Mouse (Mus musculus): Measurements from ENCODE around the gene Map3k3.
"Not testable (repeated sequence)": the region's sequence is repeated elsewhere in the genome, so short reads cannot be mapped to it uniquely, and the experiment has no call there.

The Map3k3 gene

GRCm38 (mm10) chr11:106073774-106074173, 10.6 kb upstream of the Map3k3 start:
- no peak for DNase-seq (ENCODE audit: extremely low spot score, low read depth, low spot score)

GRCm38 (mm10) chr11:106076321-106076720, 8.1 kb upstream of the Map3k3 start:
- no peak for DNase-seq (ENCODE audit: extremely low spot score, low read depth, low spot score)

- DNase-seq (ENCODE audit: extremely low spot score, low read depth, low spot score), result no peak
Measured at GRCm38 (mm10) chr11:106084911-106085561, 623 bp downstream of the Map3k3 start.

GRCm38 (mm10) chr11:106098223-106098622, 13.8 kb downstream of the Map3k3 start:
- DNase-seq (ENCODE audit: extremely low spot score, low read depth, low spot score), result no peak

- no peak for DNase-seq (ENCODE audit: extremely low spot score, low read depth, low spot score)
Measured at GRCm38 (mm10) chr11:106102866-106103265, 18.5 kb downstream of the Map3k3 start.

GRCm38 (mm10) chr11:106106047-106106587, 21.7 kb downstream of the Map3k3 start:
- DNase-seq (ENCODE audit: extremely low spot score, low read depth, low spot score), result no peak

GRCm38 (mm10) chr11:106111688-106112087, 27.3 kb downstream of the Map3k3 start:
- no peak for DNase-seq (ENCODE audit: extremely low spot score, low read depth, low spot score)

GRCm38 (mm10) chr11:106122221-106122620, 37.8 kb downstream of the Map3k3 start:
- no peak for DNase-seq (ENCODE audit: extremely low spot score, low read depth, low spot score)

GRCm38 (mm10) chr11:106122736-106123135, 38.3 kb downstream of the Map3k3 start:
- no peak for DNase-seq (ENCODE audit: extremely low spot score, low read depth, low spot score)

GRCm38 (mm10) chr11:106124784-106125183, 40.4 kb downstream of the Map3k3 start:
- no peak for DNase-seq (ENCODE audit: extremely low spot score, low read depth, low spot score)

- DNase-seq (ENCODE audit: extremely low spot score, low read depth, low spot score), result no peak
Measured at GRCm38 (mm10) chr11:106125827-106126226, 41.4 kb downstream of the Map3k3 start.

- DNase-seq (ENCODE audit: extremely low spot score, low read depth, low spot score), result not testable (repeated sequence)
Measured at GRCm38 (mm10) chr11:106126727-106127373, 42.4 kb downstream of the Map3k3 start.

GRCm38 (mm10) chr11:106129477-106129876, 45.1 kb downstream of the Map3k3 start:
- DNase-seq (ENCODE audit: extremely low spot score, low read depth, low spot score), result no peak

GRCm38 (mm10) chr11:106132516-106132915, 48.1 kb downstream of the Map3k3 start:
- no peak for DNase-seq (ENCODE audit: extremely low spot score, low read depth, low spot score)

- DNase-seq (ENCODE audit: extremely low spot score, low read depth, low spot score), result no peak
Measured at GRCm38 (mm10) chr11:106134580-106135528, 50.4 kb downstream of the Map3k3 start.

- no peak for DNase-seq (ENCODE audit: extremely low spot score, low read depth, low spot score)
Measured at GRCm38 (mm10) chr11:106151219-106151618, 66.8 kb downstream of the Map3k3 start.

- no peak for DNase-seq (ENCODE audit: extremely low spot score, low read depth, low spot score)
Measured at GRCm38 (mm10) chr11:106152132-106152531, 67.7 kb downstream of the Map3k3 start.

GRCm38 (mm10) chr11:106154091-106154490, 69.7 kb downstream of the Map3k3 start:
- no peak for DNase-seq (ENCODE audit: extremely low spot score, low read depth, low spot score)

- no peak for DNase-seq (ENCODE audit: extremely low spot score, low read depth, low spot score)
Measured at GRCm38 (mm10) chr11:106154770-106155169, 70.4 kb downstream of the Map3k3 start.

- DNase-seq (ENCODE audit: extremely low spot score, low read depth, low spot score), result no peak
Measured at GRCm38 (mm10) chr11:106155761-106156160, 71.3 kb downstream of the Map3k3 start.

GRCm38 (mm10) chr11:106156257-106156656, 71.8 kb downstream of the Map3k3 start:
- no peak for DNase-seq (ENCODE audit: extremely low spot score, low read depth, low spot score)

All from hindlimb bud, embryonic 11.5 days (tissue).